Mouse (Mus musculus) spleen, adult 2 months (tissue): ENCODE measurements around the gene Pde11a. TPM values are rescaled to one million over a fixed set of nuclear protein-coding genes. Genes with fewer than 3 reads are reported as not detected.

Experiments used
- DNase-seq, 2 experiments: peaks; one replicate each; pipeline versions ENCODE4 v3.0.0 to v3.0.0-alpha.2; 2012 to 2021; ENCODE audit warnings: low spot score in 2 of 2, low read depth in 1 of 2
- H3K27ac ChIP-seq: fragments of 200-500 bp; 2 replicates; pipeline ENCODE4 v1.5.1; 2012; ENCODE audit warnings: low read length, inconsistent platforms; ENCODE audit not compliant: insufficient read depth
- H3K27me3 ChIP-seq: fragments of 200-500 bp; 2 replicates; pipeline ENCODE4 v1.6.1; 2012; ENCODE audit warnings: mild to moderate bottlenecking, moderate library complexity, low read length, inconsistent platforms; ENCODE audit not compliant: control insufficient read depth, insufficient read depth
- H3K36me3 ChIP-seq: fragments of 200-500 bp; 2 replicates; pipeline ENCODE4 v1.6.1; 2012; ENCODE audit warnings: mild to moderate bottlenecking, low read length, inconsistent platforms; ENCODE audit not compliant: control insufficient read depth, insufficient read depth
- H3K4me1 ChIP-seq: fragments of 200-500 bp; 2 replicates; pipeline ENCODE4 v1.6.1; 2011; ENCODE audit warnings: inconsistent platforms; ENCODE audit not compliant: control insufficient read depth, insufficient read depth, insufficient read length
- H3K4me3 ChIP-seq: fragments of 200-500 bp; 2 replicates; pipeline ENCODE4 v1.5.1; 2011; ENCODE audit warnings: mild to moderate bottlenecking, inconsistent platforms; ENCODE audit not compliant: insufficient read depth, insufficient read length; ENCODE audit errors: extremely low read depth
- CTCF ChIP-seq: fragments of 200-500 bp; IDR thresholded peaks from 2 replicates; pipeline ENCODE4 v1.5.1; 2011; ENCODE audit warnings: mild to moderate bottlenecking, inconsistent platforms; ENCODE audit not compliant: insufficient read depth, insufficient read length, insufficient replicate concordance; ENCODE audit errors: extremely low read depth
- POLR2A ChIP-seq: fragments of 200-500 bp; IDR thresholded peaks from 2 replicates; pipeline ENCODE4 v1.6.1; 2011; ENCODE audit warnings: low read depth, low read length, inconsistent platforms
- whole genome bisulfite sequencing: fragments of 180-500 bp; shearing (Covaris S2); methylation state at CpG from one replicate; pipeline ENCODE4 v1.1.7; 2018; 5-methylcytosine and 5-hydroxymethylcytosine counted together
- polyA plus RNA-seq: library from polyadenylated mRNA; depleted of rRNA; stranded (reverse); fragments of >200 nt; gene quantifications from 2 replicates; pipeline ENCODE4 v1.2.3, GENCODE M21; 2012

The Pde11a gene
- polyA plus RNA-seq, 1 experiment: 0.26 TPM

DNA sequence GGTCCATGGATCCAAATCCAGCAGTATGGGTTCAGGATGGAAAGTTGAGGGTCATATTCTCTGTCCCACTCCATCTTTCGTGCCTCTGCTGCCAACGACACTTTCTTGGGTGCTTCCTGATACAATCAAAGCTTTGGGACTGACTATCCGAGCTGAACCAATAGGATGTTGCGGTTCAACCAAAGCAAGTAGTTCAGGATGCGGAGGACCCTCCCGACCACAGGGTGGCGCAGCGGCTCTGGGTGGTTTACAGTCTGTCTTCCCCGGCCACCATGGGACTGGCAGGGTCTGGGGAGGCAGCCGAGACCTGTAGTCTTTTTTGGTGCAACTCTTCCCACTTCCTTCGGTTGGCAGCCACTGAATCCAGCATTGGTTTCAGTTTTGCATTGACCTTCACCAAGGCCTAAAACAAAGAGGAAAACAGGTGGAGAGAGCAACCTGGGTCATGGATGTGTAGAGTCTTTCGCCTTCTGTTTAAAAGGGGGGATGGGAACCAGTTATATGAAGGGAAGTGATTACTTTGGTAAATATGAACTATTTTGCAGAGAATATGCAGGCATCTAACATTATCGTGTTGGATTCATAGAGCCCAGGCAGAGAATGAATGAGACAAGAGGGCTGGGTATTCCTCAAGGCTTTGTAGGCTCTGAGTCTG is 347.6 kb downstream of the Pde11a start:
- 40% methylated on average over 13 of the region's 13 CpGs for WGBS
- Histone ChIP-seq H3K4me3 (peak overlapping the region; percentile 10), H3K36me3 (no peaks in the 10 kb centered on the region), H3K27ac (no peak overlapping the region), H3K4me1 (no peaks in the 10 kb centered on the region; the same call in 1 of the 2 replicates), H3K27me3 (no peaks in the 10 kb centered on the region)
- TF ChIP-seq CTCF: peak; percentile 56; the same call in 1 of the 2 replicates
- TF ChIP-seq POLR2A: no peak
- DNase-seq: peak in 1 of 2 experiments; percentile 41

DNA sequence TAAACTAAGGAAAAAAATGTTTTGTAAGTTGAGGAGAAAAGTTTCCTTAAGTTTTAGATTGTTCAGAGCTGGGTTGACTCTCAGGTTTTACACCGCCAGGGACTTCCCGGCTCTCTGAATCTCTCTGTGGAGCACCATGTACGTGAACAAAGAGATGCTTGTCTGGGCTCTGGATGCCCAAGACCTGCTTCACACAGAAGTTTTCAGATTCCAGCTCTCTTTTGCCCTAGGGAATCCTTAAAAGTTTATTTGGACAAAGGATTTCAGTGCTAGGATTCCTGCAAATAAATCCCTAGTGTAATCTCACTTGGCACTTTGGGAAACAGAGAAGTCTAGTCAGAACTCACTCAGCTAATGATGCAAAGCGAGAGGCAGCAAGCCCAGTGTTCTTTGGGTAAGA is 348.9 kb downstream of the Pde11a start:
- Histone ChIP-seq H3K36me3 (no peaks in the 10 kb centered on the region), H3K4me3 (no peak overlapping the region), H3K4me1 (no peaks in the 10 kb centered on the region; the same call in 1 of the 2 replicates), H3K27me3 (no peaks in the 10 kb centered on the region), H3K27ac (no peak overlapping the region)
- WGBS: 93% methylated on average over 4 of the region's 4 CpGs
- DNase-seq: no peak
- no peak for TF ChIP-seq POLR2A
- TF ChIP-seq CTCF: no peak

DNA sequence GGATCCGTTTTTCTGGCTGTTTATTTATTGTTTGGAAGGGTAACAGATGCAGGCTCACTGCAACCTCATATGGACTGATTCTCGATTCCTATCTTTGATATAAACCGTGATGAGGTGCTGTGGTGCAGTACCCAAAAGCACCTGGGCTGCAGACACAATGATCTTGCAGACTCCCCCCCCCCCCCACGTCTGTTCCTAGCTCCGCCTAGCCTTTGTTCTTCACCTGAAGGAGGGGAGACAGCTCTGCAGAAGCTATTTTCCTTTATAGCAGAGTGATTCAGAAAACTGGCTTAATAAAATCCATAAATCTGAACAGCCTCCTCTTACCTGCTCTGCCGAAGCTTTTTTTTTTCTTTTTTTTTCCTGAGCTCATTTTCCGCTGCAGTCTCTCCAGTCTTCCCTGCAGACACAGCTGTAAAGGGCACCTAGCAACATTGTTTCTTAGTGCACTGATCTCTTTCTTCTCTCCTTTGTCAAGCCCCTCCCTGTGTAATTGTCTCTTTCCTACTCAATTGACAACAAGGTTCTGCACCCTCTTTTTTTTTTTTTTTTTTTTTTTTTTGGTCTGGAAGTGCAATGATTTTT is 349.7 kb downstream of the Pde11a start:
- no peaks in the 10 kb centered on the region for H3K27me3 ChIP-seq
- DNase-seq: no peak
- H3K27ac ChIP-seq: no peak overlapping the region
- no peak overlapping the region for H3K4me3 ChIP-seq
- 74% methylated on average over 7 of the region's 7 CpGs for WGBS
- H3K36me3 ChIP-seq: no peaks in the 10 kb centered on the region
- no peaks in the 10 kb centered on the region; the same call in 1 of the 2 replicates for H3K4me1 ChIP-seq
- TF ChIP-seq CTCF (no peak), POLR2A (no peak)

DNA sequence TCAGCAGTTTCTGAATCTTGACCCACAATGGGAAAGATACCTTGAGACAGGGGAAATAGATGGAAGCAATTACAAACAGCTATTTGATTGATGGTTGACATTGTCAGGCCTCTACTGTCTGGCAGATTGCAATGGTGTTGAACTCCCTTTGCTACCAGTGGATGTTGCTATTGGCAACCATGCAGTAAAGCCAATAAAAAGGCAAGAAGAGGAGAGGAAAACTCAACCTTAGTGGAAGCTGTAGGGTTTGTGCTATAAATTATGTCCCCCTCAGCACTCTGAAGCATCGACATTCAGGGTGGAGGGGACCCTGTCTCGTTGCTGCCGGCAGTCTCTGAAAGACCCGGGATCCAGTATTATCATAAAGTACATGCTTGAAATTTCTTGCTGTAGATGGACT is 350.2 kb downstream of the Pde11a start:
- TF ChIP-seq POLR2A (no peak), CTCF (no peak)
- Histone ChIP-seq H3K36me3 (no peaks in the 10 kb centered on the region), H3K4me3 (no peak overlapping the region), H3K27ac (no peak overlapping the region), H3K4me1 (no peaks in the 10 kb centered on the region; the same call in 1 of the 2 replicates), H3K27me3 (no peaks in the 10 kb centered on the region)
- DNase-seq: no peak
- whole genome bisulfite sequencing: 79% methylated on average over 4 of the region's 4 CpGs

DNA sequence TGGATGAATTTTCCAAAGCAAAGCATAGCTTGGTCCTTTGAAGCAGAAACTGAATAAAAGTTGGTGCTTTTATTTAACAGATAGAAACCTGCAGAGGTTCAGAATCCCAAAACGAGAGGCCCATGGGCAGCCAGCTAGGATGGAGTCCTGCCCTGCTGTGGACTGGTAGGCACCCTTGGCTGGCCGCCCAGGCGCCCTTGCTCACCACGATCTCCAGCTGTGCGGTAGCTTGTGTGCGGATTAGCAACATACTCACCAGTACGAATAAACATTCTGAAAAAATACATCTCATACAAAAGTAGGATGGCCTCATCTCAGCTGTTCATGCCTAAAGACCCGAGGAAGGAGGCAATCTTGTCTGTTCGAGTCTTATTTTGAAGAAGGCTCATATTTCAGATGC is 350.8 kb downstream of the Pde11a start:
- H3K27me3 ChIP-seq: no peaks in the 10 kb centered on the region
- DNase-seq: no peak
- H3K27ac ChIP-seq: no peak overlapping the region
- H3K4me1 ChIP-seq: no peaks in the 10 kb centered on the region; the same call in 1 of the 2 replicates
- H3K36me3 ChIP-seq: no peaks in the 10 kb centered on the region
- H3K4me3 ChIP-seq: no peak overlapping the region
- TF ChIP-seq POLR2A (no peak), CTCF (no peak)
- WGBS: 80% methylated on average over 9 of the region's 9 CpGs

DNA sequence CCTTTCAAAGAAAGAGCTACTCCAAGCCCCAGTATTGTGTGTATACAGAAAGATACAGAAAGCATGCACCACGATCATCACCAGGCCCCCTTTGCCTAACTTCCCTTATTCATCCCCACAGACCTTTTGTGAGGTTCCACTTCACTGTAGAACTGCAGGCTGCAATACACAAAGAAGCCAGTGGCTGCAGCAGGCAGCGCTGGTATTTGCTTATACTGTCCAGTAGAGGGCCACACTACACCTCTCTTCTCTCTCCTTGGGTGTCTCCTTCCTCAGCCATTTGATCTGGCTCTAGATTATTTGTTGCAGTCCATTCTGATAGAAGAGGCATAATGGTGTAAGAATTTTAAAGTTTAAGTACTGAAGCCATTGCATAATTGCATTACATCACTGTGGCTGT is 353.4 kb downstream of the Pde11a start:
- TF ChIP-seq POLR2A (no peak), CTCF (peak; percentile 89; the same call in 1 of the 2 replicates)
- no peak overlapping the region for H3K4me3 ChIP-seq

DNA sequence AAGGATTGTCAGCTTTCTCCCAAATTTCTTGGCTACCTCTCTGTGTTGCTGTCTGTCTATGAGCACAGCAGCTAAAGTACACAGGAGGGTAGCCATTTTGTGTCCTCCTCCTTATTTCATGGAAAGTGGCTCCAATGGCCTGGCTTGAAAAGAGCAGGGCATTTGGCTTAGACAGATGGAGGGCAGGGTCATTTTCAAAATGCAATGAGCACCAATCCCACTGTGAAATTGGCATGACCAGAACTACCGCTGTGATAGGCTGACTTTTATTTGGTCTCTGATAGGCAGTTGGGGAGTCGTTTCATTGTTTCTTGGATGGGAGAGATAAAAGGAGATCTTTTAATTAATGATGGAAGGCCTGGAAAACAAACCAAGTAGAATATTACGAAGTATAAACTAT is 354.7 kb downstream of the Pde11a start:
- WGBS: 93% methylated on average over 3 of the region's 3 CpGs
- no peak for DNase-seq
- TF ChIP-seq POLR2A (no peak), CTCF (no peak)
- Histone ChIP-seq H3K36me3 (no peaks in the 10 kb centered on the region), H3K4me3 (no peak overlapping the region), H3K27me3 (no peaks in the 10 kb centered on the region), H3K4me1 (no peaks in the 10 kb centered on the region), H3K27ac (no peak overlapping the region)

More for the DNA sequence above, 353.4 kb downstream of the Pde11a start:
- H3K27me3 ChIP-seq: no peaks in the 10 kb centered on the region
- 0% methylated on average over 2 of the region's 2 CpGs for WGBS
- no peaks in the 10 kb centered on the region for H3K36me3 ChIP-seq
- H3K4me1 ChIP-seq: no peaks in the 10 kb centered on the region
- no peak overlapping the region for H3K27ac ChIP-seq
- peak in 1 of 2 experiments; percentile 24 for DNase-seq
